Mouse (Mus musculus) thymus, postnatal 25 days (tissue): ENCODE results near the gene Anks1.

Experiments
- DNase-seq: peaks from one replicate; pipeline ENCODE4 v3.0.0; 2022

Gene Anks1

DNA sequence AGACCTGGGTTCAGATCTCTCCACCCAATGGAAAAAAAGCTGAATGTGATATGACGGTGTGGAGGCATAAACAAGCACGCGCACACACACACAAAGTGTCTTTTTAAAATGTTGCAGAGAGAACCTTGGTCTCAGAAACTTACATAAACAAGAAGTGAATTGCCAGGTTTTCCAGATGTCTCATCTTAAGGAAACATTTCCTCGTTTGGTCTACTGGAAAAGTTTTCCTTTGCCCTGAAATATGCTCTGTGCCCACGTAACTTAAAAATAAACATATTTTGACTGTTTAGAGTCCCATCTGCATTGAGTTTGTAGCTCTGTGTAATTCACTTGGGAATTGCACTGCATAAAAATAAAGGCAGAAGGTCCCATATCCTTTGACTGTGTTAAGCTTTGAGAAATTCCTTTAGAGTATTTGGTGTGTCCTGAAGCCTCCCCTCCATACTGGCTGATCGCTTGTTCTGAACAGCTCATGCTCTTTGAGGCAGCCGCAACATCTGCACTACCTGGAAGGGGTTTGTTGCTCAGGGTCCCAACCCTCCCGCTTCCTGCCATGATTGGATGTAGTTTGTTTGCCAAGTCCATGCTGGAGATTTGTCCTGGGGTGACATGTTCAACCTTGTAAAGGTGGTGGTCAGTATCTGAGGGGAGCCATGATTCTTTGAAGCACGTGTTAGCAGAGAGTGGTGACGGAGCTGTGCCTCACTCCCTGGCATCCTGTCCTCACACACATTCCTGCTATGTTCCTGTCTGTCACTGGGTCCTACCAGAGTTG is 25.2 kb downstream of the Anks1 start:
- DNase-seq, result no peak

- DNase-seq, result no peak
Observed at GRCm38 (mm10) chr17:27935091-27935490, 26.0 kb downstream of the Anks1 start.

GRCm38 (mm10) chr17:27937054-27937615 is 28.0 kb downstream of the Anks1 start:
- no peak for DNase-seq

GRCm38 (mm10) chr17:27938121-27938754 is 29.1 kb downstream of the Anks1 start:
- DNase-seq, result no peak

GRCm38 (mm10) chr17:27939028-27939427 is 29.9 kb downstream of the Anks1 start:
- no peak for DNase-seq

- no peak for DNase-seq
Observed at GRCm38 (mm10) chr17:27940352-27940751, 31.2 kb downstream of the Anks1 start.

GRCm38 (mm10) chr17:27941178-27941577 is 32.1 kb downstream of the Anks1 start:
- no peak for DNase-seq

DNA sequence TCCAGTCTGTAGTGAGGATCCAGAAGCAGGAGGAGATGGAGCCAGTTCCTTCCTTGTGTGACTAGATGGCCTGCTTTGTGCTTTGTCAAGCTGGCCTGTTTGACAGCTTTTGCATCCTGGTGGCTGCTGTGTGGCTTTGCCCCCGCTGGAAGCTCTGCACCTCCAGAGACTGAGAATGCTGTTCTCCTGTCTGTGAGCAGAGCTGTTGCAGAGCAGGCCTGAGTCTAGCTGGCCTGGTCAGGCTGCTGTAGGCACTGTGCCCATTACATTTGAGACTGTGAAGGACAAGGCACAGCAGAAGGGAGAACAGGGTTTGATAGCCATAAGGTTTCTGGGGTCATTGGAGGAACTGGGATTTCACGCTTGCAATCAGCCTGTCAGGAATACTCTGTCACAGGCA is 32.6 kb downstream of the Anks1 start:
- no peak for DNase-seq

DNA sequence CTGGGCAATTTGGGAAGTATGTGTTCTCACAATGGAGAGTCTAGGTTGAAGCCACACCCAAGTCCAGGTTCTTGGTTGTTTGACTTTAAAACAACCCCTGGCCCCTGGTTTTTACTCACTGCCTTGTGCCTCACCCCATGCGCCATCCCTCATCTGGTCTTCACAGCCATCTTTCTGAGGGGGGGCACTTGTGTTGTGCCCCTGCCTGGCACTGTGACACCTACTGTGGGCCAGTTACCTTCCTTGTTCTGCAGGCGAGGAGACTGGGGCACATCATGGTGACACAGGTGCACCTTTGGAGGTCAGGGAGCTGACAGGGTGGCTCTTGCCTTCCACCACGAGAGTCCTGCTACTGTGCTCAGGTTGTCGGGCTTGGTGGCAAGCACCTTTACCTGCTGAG is 33.0 kb downstream of the Anks1 start:
- DNase-seq, result no peak

DNA sequence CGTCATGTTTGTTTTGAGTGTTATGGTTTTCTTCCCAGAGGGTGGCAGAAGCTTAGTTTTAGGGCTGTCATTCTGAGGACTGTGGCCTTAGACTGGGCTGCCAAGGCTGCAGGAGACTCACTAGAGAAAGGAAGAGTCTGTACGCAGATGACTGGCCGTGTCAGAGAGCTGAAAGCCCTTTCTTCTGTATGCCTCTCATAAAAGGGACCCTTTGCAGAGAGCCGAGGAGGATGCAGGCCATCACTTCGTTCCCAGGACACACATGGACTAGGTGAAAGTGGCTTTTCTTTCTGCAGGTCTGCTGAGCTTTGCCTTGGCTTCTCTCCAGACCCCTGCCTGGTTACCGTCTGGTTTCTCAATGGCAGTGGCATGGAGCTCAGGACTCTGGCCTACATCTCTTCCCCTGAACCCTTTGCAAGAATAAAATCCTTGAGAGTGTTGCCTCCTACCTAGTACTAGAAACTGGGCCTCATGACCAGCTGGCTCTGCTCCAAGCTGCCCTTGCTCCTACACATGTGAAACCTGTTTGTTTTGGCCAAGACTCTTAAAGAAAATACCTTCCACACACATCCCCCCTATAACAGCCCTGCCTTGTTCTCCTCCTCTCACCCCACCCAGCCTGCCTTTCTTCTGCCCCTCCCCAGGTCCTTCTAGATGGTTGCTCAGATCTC is 36.6 kb downstream of the Anks1 start:
- no peak for DNase-seq

DNA sequence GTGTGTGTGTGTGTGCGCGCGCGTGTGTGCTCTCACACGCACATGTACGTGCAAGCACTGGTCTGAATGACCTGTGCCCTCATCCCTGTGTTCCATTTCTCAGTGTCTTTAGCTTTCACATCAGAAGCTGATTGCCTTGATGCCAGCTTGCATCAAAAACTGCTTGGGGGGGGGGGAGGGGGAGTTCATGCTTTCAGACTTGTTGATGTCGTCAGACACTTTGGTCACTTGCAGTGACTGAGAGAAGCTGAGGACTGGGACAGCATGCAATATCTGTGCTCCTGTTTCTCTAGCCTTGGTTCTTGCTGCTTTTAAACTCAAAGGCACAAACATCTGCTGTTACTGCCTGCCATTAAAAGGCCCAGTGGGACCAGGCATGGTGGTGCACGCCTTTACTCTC is 37.3 kb downstream of the Anks1 start:
- no peak for DNase-seq

GRCm38 (mm10) chr17:27947155-27947554 is 38.0 kb downstream of the Anks1 start:
- no peak for DNase-seq

DNA sequence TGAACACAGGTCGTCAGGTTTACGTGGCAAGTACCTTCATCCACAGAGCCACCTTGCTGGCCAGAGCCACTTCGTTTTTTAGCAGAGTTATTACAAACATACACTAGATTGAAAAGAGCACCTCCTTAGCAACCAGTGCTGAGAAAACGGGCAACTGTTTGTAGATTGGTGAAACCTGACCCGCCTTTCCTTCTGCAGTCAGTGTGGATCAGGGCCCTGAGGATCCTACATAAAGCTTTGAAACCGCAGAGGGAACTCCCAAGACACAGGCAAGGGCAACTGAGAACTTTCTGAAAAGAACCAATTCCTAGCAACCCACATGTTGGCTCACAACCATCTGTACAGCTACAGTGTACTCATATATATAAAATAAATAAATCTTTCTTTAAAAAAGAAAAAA is 44.0 kb downstream of the Anks1 start:
- no peak for DNase-seq

DNA sequence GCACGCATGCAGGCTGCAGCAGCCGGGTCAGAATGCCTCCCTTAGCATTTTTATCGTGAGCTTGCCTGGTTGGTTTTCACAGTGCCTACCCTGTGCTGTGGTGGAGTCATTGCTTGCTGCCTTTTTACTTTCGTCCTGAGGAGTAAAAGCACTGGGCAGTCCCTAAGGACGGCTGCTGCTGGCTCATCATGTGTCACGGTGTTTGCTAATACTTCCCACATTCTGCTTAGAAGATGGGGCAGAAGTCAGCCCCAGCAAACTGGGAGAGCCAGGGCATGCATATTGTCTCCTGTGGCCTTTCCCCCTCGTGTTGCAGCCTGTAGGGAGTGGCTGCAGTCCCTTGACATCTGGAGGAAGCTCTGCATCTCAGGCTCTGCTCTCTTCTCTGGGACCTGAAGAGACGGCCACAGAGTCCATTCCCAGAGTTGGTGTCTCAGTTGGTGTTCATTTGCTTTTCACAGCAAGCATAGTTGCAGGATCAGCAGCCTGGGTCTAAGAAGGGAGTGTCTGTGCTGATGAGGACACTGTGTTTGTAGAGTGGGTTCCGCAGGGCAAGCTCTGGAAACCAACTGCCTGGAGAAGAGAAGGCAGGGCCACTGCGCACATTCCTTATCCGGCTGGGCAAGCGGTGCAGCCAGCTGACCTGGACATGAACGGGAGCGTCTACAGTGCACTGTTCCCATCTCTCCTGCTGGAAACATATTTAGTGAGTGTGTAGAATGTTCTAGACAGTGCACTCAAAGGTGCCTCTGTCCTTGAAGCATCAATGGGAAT is 45.7 kb downstream of the Anks1 start:
- DNase-seq, result no peak

- DNase-seq, result no peak
Observed at GRCm38 (mm10) chr17:27957649-27958048, 48.5 kb downstream of the Anks1 start.

DNA sequence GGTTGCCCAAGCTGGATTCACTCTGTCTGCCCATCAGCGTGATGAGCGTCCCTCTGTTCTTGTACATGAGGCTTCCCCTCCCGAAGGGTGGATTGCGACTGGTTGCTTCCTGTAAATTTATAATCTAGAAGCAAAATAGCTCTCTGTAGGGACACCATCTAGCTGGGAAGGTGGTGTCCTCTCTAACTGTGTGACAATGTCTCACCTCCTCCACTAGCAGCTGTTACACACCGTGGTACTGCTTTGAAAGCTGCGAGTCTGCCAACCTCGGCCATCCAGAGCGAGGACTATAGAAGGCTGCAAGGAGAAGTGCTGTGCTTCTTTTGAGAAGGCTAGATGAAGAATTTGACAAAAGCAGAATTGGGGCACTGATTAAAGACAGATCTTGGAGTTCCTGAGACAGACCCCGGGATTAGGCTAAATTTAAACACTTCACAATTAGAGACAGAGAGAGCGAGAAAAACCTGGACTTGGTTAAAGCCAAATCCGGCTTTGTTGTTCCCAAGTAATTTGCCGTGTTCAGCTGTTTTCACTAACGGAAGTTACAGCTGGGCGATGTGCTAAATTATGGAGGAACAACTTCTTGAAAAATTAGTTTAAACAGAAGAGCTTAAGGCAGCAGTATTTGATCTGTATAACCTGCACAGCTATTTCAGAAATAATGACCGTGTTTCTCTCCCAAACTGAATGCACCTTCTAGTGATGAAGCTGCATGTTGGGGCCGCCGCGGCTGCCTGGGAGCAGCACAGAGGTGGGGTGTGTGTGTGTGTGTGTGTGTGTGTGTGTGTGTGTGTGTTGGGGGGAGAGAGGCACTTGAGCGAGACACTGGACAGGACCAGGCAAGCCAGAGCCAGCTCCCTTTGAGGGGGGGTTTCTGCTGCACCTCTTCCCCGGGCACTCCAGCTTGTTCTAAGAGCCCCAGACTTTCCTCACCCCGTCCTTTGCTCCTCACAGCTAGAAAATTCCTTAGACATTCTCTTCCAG is 51.3 kb downstream of the Anks1 start:
- no peak for DNase-seq

GRCm38 (mm10) chr17:27963120-27963519 is 54.0 kb downstream of the Anks1 start:
- DNase-seq, result peak; percentile 6

- DNase-seq, result no peak
Observed at GRCm38 (mm10) chr17:27964607-27965006, 55.5 kb downstream of the Anks1 start.

- DNase-seq, result no peak
Observed at GRCm38 (mm10) chr17:27965292-27965691, 56.2 kb downstream of the Anks1 start.

- DNase-seq, result no peak
Observed at GRCm38 (mm10) chr17:27966056-27966455, 57.0 kb downstream of the Anks1 start.

- no peak for DNase-seq
Observed at GRCm38 (mm10) chr17:27966508-27967021, 57.5 kb downstream of the Anks1 start.
